Mouse (Mus musculus): ENCODE data around the gene Adamts17. TPM values are rescaled to one million over a fixed set of nuclear protein-coding genes. Genes with fewer than 3 reads are reported as not detected.

Gene Adamts17
- polyA plus RNA-seq, 1 experiment from 2014 or later: 13.2 TPM

- Histone ChIP-seq H3K9ac (no peak overlapping the region), H3K9me3 (no peaks in the 10 kb centered on the region), H3K4me3 (no peak overlapping the region), H3K4me1 (peaks cover 18% of the 10 kb centered on the region), H3K27ac (no peak overlapping the region; the same call in 1 of the 2 replicates), H3K27me3 (no peaks in the 10 kb centered on the region), H3K36me3 (no peaks in the 10 kb centered on the region), H3K4me2 (no peak overlapping the region)
- WGBS: 51% methylated on average over 10 of the region's 10 CpGs
- no peak for ATAC-seq (ENCODE audit: insufficient number of reproducible peaks, insufficient read depth, low FRiP score, low TSS enrichment, low read depth)
Observed at GRCm38 (mm10) chr7:66974859-66975258, 135.3 kb downstream of the Adamts17 start.

- 92% methylated on average over 9 of the region's 9 CpGs for WGBS
Observed at GRCm38 (mm10) chr7:66976371-66976770, 136.8 kb downstream of the Adamts17 start.

GRCm38 (mm10) chr7:66981591-66981990, 142.1 kb downstream of the Adamts17 start:
- Histone ChIP-seq H3K9me3 (no peaks in the 10 kb centered on the region), H3K27ac (no peak overlapping the region), H3K4me3 (no peak overlapping the region), H3K27me3 (no peaks in the 10 kb centered on the region), H3K4me2 (no peak overlapping the region), H3K36me3 (no peaks in the 10 kb centered on the region), H3K4me1 (0 out of 2 replicates have a peak, but pooled peaks cover 4% of the 10 kb centered on the region), H3K9ac (no peak overlapping the region)
- 77% methylated on average over 6 of the region's 6 CpGs for WGBS
- ATAC-seq (ENCODE audit: insufficient number of reproducible peaks, insufficient read depth, low FRiP score, low TSS enrichment, low read depth): no peak

More at GRCm38 (mm10) chr7:66976371-66976770, 136.8 kb downstream of the Adamts17 start:
- Histone ChIP-seq H3K27me3 (no peaks in the 10 kb centered on the region), H3K9ac (no peak overlapping the region), H3K4me3 (no peak overlapping the region), H3K4me1 (peaks cover 10% of the 10 kb centered on the region), H3K36me3 (no peaks in the 10 kb centered on the region), H3K9me3 (no peaks in the 10 kb centered on the region), H3K27ac (no peak overlapping the region), H3K4me2 (no peak overlapping the region)
- ATAC-seq (ENCODE audit: insufficient number of reproducible peaks, insufficient read depth, low FRiP score, low TSS enrichment, low read depth): no peak

GRCm38 (mm10) chr7:66982084-66982483, 142.5 kb downstream of the Adamts17 start:
- no peak overlapping the region for H3K4me2 ChIP-seq
- ATAC-seq (ENCODE audit: insufficient number of reproducible peaks, insufficient read depth, low FRiP score, low TSS enrichment, low read depth): no peak
- no peak overlapping the region for H3K9ac ChIP-seq
- 0 out of 2 replicates have a peak, but pooled peaks cover 4% of the 10 kb centered on the region for H3K4me1 ChIP-seq
- H3K27me3 ChIP-seq: no peaks in the 10 kb centered on the region
- H3K27ac ChIP-seq: no peak overlapping the region
- H3K36me3 ChIP-seq: no peaks in the 10 kb centered on the region
- WGBS: 81% methylated on average over 5 of the region's 5 CpGs
- no peak overlapping the region for H3K4me3 ChIP-seq
- no peaks in the 10 kb centered on the region for H3K9me3 ChIP-seq

- Histone ChIP-seq H3K27ac (no peak overlapping the region), H3K9me3 (no peaks in the 10 kb centered on the region), H3K27me3 (no peaks in the 10 kb centered on the region), H3K9ac (no peak overlapping the region), H3K4me1 (no peaks in the 10 kb centered on the region), H3K4me3 (no peak overlapping the region), H3K4me2 (no peak overlapping the region), H3K36me3 (0 out of 2 replicates have a peak, but pooled peaks cover 3% of the 10 kb centered on the region)
- no peak for ATAC-seq (ENCODE audit: insufficient number of reproducible peaks, insufficient read depth, low FRiP score, low TSS enrichment, low read depth)
- WGBS: 88% methylated on average over 4 of the region's 4 CpGs
Observed at GRCm38 (mm10) chr7:66987671-66988070, 148.1 kb downstream of the Adamts17 start.

GRCm38 (mm10) chr7:66988441-66988840, 148.9 kb downstream of the Adamts17 start:
- Histone ChIP-seq H3K4me3 (no peak overlapping the region), H3K4me1 (no peaks in the 10 kb centered on the region), H3K27me3 (no peaks in the 10 kb centered on the region), H3K27ac (no peak overlapping the region), H3K4me2 (no peak overlapping the region), H3K9me3 (no peaks in the 10 kb centered on the region), H3K9ac (no peak overlapping the region), H3K36me3 (0 out of 2 replicates have a peak, but pooled peaks cover 3% of the 10 kb centered on the region)
- no peak for ATAC-seq (ENCODE audit: insufficient number of reproducible peaks, insufficient read depth, low FRiP score, low TSS enrichment, low read depth)
- WGBS: 87% methylated on average over 3 of the region's 3 CpGs

- H3K9ac ChIP-seq: no peak overlapping the region
- ATAC-seq (ENCODE audit: insufficient number of reproducible peaks, insufficient read depth, low FRiP score, low TSS enrichment, low read depth): no peak
- H3K27me3 ChIP-seq: no peaks in the 10 kb centered on the region
- H3K36me3 ChIP-seq: 0 out of 2 replicates have a peak, but pooled peaks cover 3% of the 10 kb centered on the region
- H3K4me1 ChIP-seq: no peaks in the 10 kb centered on the region
- no peak overlapping the region for H3K4me3 ChIP-seq
- WGBS: 80% methylated on average over 3 of the region's 3 CpGs
- H3K4me2 ChIP-seq: no peak overlapping the region
- no peaks in the 10 kb centered on the region for H3K9me3 ChIP-seq
- H3K27ac ChIP-seq: no peak overlapping the region
Observed at GRCm38 (mm10) chr7:66989357-66990045, 150.0 kb downstream of the Adamts17 start.

GRCm38 (mm10) chr7:66998821-66999220, 159.3 kb downstream of the Adamts17 start:
- Histone ChIP-seq H3K4me1 (no peaks in the 10 kb centered on the region), H3K4me2 (no peak overlapping the region), H3K27me3 (no peaks in the 10 kb centered on the region), H3K36me3 (no peaks in the 10 kb centered on the region; the same call in 1 of the 2 replicates), H3K9ac (no peak overlapping the region), H3K27ac (no peak overlapping the region), H3K9me3 (no peaks in the 10 kb centered on the region), H3K4me3 (no peak overlapping the region)
- no peak for ATAC-seq (ENCODE audit: insufficient number of reproducible peaks, insufficient read depth, low FRiP score, low TSS enrichment, low read depth)
- 81% methylated on average over 6 of the region's 6 CpGs for WGBS

GRCm38 (mm10) chr7:67003648-67004047, 164.1 kb downstream of the Adamts17 start:
- H3K9me3 ChIP-seq: no peaks in the 10 kb centered on the region
- no peak overlapping the region for H3K4me3 ChIP-seq
- no peak for ATAC-seq (ENCODE audit: insufficient number of reproducible peaks, insufficient read depth, low FRiP score, low TSS enrichment, low read depth)
- H3K27ac ChIP-seq: no peak overlapping the region
- 68% methylated on average over 1 of the region's 1 CpGs for WGBS
- H3K4me1 ChIP-seq: no peaks in the 10 kb centered on the region
- H3K9ac ChIP-seq: no peak overlapping the region
- no peak overlapping the region for H3K4me2 ChIP-seq
- peaks cover 35% of the 10 kb centered on the region for H3K36me3 ChIP-seq
- H3K27me3 ChIP-seq: no peaks in the 10 kb centered on the region

- H3K4me3 ChIP-seq: no peak overlapping the region
- no peak overlapping the region for H3K27ac ChIP-seq
- H3K36me3 ChIP-seq: peaks cover 41% of the 10 kb centered on the region
- no peak for ATAC-seq (ENCODE audit: insufficient number of reproducible peaks, insufficient read depth, low FRiP score, low TSS enrichment, low read depth)
- no peak overlapping the region for H3K9ac ChIP-seq
- 94% methylated on average over 5 of the region's 5 CpGs for WGBS
- no peaks in the 10 kb centered on the region for H3K9me3 ChIP-seq
- no peaks in the 10 kb centered on the region for H3K27me3 ChIP-seq
- no peak overlapping the region for H3K4me2 ChIP-seq
- no peaks in the 10 kb centered on the region for H3K4me1 ChIP-seq
Observed at GRCm38 (mm10) chr7:67004220-67004619, 164.7 kb downstream of the Adamts17 start.

GRCm38 (mm10) chr7:67009841-67010240, 170.3 kb downstream of the Adamts17 start:
- no peak overlapping the region for H3K9ac ChIP-seq
- no peaks in the 10 kb centered on the region for H3K9me3 ChIP-seq
- H3K27ac ChIP-seq: no peak overlapping the region
- 83% methylated on average over 5 of the region's 5 CpGs for WGBS
- no peak overlapping the region for H3K4me3 ChIP-seq
- H3K36me3 ChIP-seq: peaks cover 36% of the 10 kb centered on the region
- ATAC-seq (ENCODE audit: insufficient number of reproducible peaks, insufficient read depth, low FRiP score, low TSS enrichment, low read depth): no peak
- H3K4me2 ChIP-seq: no peak overlapping the region
- H3K4me1 ChIP-seq: no peaks in the 10 kb centered on the region
- H3K27me3 ChIP-seq: no peaks in the 10 kb centered on the region

GRCm38 (mm10) chr7:67012011-67012751, 172.6 kb downstream of the Adamts17 start:
- Histone ChIP-seq H3K36me3 (peaks cover 12% of the 10 kb centered on the region), H3K27me3 (no peaks in the 10 kb centered on the region), H3K4me2 (no peak overlapping the region), H3K4me1 (no peaks in the 10 kb centered on the region), H3K27ac (no peak overlapping the region), H3K9ac (no peak overlapping the region), H3K4me3 (no peak overlapping the region), H3K9me3 (no peaks in the 10 kb centered on the region)
- WGBS: 86% methylated on average over 12 of the region's 12 CpGs
- no peak for ATAC-seq (ENCODE audit: insufficient number of reproducible peaks, insufficient read depth, low FRiP score, low TSS enrichment, low read depth)
